10 mouse cellular contexts compared by ENCODE assay signal in the genomic region with DNA sequence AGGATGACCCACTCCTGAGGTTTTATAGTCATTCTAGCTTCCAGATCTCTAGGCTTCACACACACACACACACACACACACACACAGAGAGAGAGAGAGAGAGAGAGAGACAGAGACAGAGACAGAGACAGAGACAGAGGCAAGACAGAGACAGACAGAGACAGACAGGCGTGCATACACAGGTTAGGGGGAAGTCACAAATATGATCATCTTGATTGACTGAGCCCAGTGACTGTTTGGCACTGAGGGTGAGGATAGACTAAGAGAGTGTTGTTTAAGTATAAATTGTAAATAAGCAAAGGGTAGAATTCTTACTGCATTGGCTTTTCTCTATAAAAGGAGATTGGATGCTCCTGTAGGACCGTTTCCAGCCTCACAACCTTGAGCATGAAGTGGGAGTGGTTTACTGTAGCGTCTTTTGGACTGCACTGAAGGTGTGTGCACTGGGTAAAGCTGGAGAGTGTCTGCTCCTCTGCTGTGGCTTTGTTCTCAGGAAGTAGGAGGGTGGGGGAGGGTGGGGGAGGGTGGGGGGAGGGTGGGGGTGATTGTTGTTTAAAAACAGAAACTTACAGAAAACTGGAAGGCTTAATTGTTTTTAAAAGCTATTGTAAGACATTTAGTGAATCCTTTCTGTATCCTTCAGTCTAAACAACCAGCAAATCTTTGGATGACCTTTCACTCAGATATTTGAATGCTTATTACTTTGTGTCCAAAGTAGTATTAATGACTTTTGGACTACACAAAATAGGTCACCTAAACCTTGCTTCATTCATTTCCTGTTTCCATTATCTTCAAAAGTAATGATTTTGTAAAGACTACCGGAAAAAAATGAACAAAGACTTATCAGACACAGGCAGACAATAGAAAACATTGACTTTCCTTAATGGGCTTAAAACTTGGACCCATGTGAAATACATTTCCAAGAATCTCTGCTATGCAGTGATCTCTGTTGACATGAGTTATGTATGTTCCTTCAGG. TPM values are rescaled to one million over a fixed set of nuclear protein-coding genes. Genes with fewer than 3 reads are reported as not detected.
A peak's percentile ranks its signal among the peaks of the same experiment; 100 is the strongest.
DNase-seq lines count a peak whose midpoint lies in the region; ATAC-seq and TF ChIP-seq lines count a peak whose summit lies in the region.
"Had no signal": no experiment of that assay in that cellular context is flagged by ENCODE, and none has a peak within 500 bp of the region (broad histone marks: within the 10 kb centered on the region; RNA-seq: fewer than 3 reads in every experiment).

No protein-coding gene starts in this region.

- H3K4me3 ChIP-seq in thymus, adult 2 months (ENCODE audit: control insufficient read depth, insufficient read depth, low read length): no peak overlapping the region
- no peak overlapping the region for H3K4me3 ChIP-seq in liver, embryonic 15.5 days (replicated peaks)
- H3K4me3 ChIP-seq in forebrain, embryonic 12.5 days (replicated peaks): no peak overlapping the region
- H3K4me3 ChIP-seq: limb, embryonic 15.5 days had no signal

- no peaks in the 10 kb centered on the region for H3K9me3 ChIP-seq in liver, embryonic 15.5 days (replicated peaks)
- no peaks in the 10 kb centered on the region for H3K9me3 ChIP-seq in forebrain, embryonic 12.5 days
- H3K9me3 ChIP-seq: limb, embryonic 15.5 days had no signal

- H3K36me3 ChIP-seq in thymus, adult 2 months (ENCODE audit: control insufficient read depth, insufficient read depth, low read length): no peaks in the 10 kb centered on the region
- H3K36me3 ChIP-seq in liver, embryonic 15.5 days (replicated peaks): no peaks in the 10 kb centered on the region
- H3K36me3 ChIP-seq in forebrain, embryonic 12.5 days (replicated peaks): no peaks in the 10 kb centered on the region
- H3K36me3 ChIP-seq: limb, embryonic 15.5 days had no signal

- 0 out of 2 replicates have a peak, but pooled peaks have one; percentile 32 for ATAC-seq in liver, embryonic 15.5 days (ENCODE audit: insufficient read depth)
- no peak for ATAC-seq in forebrain, embryonic 12.5 days (ENCODE audit: low FRiP score)

- DNase-seq in adrenal gland, postnatal 14 days: peak; percentile 43
- no peak for DNase-seq in adrenal gland, adult 18-20 months (ENCODE audit: low spot score in 2 of 2)
- DNase-seq in thymus, adult 2 months: peak; percentile 37
- no peak for DNase-seq in thymus, postnatal 4 days
- no peak for DNase-seq in urinary bladder, postnatal 36 days (ENCODE audit: low spot score in 2 of 2)
- no peak for DNase-seq in spleen, postnatal 10 days (ENCODE audit: low spot score in 2 of 2)
- DNase-seq: gastrocnemius, postnatal 36 days had no signal

- no peak for TF ChIP-seq CTCF in thymus, adult 2 months (IDR thresholded peaks at IDR 0.05; ENCODE audit: borderline replicate concordance, control insufficient read depth, extremely low read depth, insufficient read depth, low read length, poor library complexity)

- no peak for TF ChIP-seq POLR2A in thymus, adult 2 months (IDR thresholded peaks at IDR 0.05; ENCODE audit: control insufficient read depth, extremely low read depth, insufficient read depth, low read length, poor library complexity)

- 10% methylated on average over 4 of the region's 4 CpGs for WGBS in thymus, adult 2 months
- WGBS in liver, embryonic 15.5 days (ENCODE audit: insufficient replicate concordance): 10% methylated on average over 4 of the region's 4 CpGs
- WGBS in forebrain, embryonic 12.5 days: 43% methylated on average over 4 of the region's 4 CpGs

- H3K27ac ChIP-seq in thymus, adult 2 months (ENCODE audit: control insufficient read depth, insufficient read depth, low read length): peak overlapping the region; percentile 59; the same call in 1 of the 2 replicates
- H3K27ac ChIP-seq in liver, embryonic 15.5 days (replicated peaks): no peak overlapping the region
- H3K27ac ChIP-seq in forebrain, embryonic 12.5 days: no peak overlapping the region
- H3K27ac ChIP-seq: limb, embryonic 15.5 days had no signal

- H3K9ac ChIP-seq in liver, embryonic 15.5 days: no peak overlapping the region
- H3K9ac ChIP-seq in forebrain, embryonic 12.5 days: no peak overlapping the region
- H3K9ac ChIP-seq: limb, embryonic 15.5 days had no signal

- no peak overlapping the region for H3K4me2 ChIP-seq in liver, embryonic 15.5 days
- H3K4me2 ChIP-seq in forebrain, embryonic 12.5 days: no peak overlapping the region
- H3K4me2 ChIP-seq: limb, embryonic 15.5 days had no signal

- H3K4me1 ChIP-seq in thymus, adult 2 months (replicated peaks; ENCODE audit: control insufficient read depth, insufficient read depth, low read length): peaks cover 16% of the 10 kb centered on the region
- H3K4me1 ChIP-seq in liver, embryonic 15.5 days (replicated peaks): peaks cover 44% of the 10 kb centered on the region
- peaks cover 19% of the 10 kb centered on the region for H3K4me1 ChIP-seq in forebrain, embryonic 12.5 days

- H3K27me3 ChIP-seq in thymus, adult 2 months (ENCODE audit: control insufficient read depth, insufficient read depth, low read length): no peaks in the 10 kb centered on the region
- no peaks in the 10 kb centered on the region for H3K27me3 ChIP-seq in liver, embryonic 15.5 days
- H3K27me3 ChIP-seq in forebrain, embryonic 12.5 days: no peaks in the 10 kb centered on the region
- H3K27me3 ChIP-seq: limb, embryonic 15.5 days had no signal

RNA-seq across cellular contexts. Expression of a gene that starts 32.8 kb away (rescaled TPM):
- 28.3 and 30.0 TPM in 2 replicates for total RNA-seq in adrenal gland, postnatal 14 days (2021)
- 10 to 100 TPM; 39.3 to 51.6 TPM for total RNA-seq in adrenal gland, adult 18-20 months (2021)
- polyA plus RNA-seq in thymus, adult 2 months (2012; rRNA removed): 17.5 and 20.9 TPM in 2 replicates
- 2.1 and 2.2 TPM in 2 replicates for polyA plus RNA-seq in liver, embryonic 15.5 days (2015; fragmentation: Nextera tagmentation; extraction: Ambion mirVana)
- 5.4 and 5.6 TPM in 2 replicates for polyA plus RNA-seq in forebrain, embryonic 12.5 days (2016; fragmentation: Nextera tagmentation; extraction: Ambion mirVana)

Comparison
In these comparisons a context has a peak if more than half of its experiments do, and no peak if none do; other contexts are left out.
1. DNase-seq: peak in adrenal gland, postnatal 14 days (single experiment) and thymus, adult 2 months (single experiment); none in adrenal gland, adult 18-20 months (0 of 2), thymus, postnatal 4 days (single experiment), urinary bladder, postnatal 36 days (0 of 2) and spleen, postnatal 10 days (0 of 2).